Mouse (Mus musculus) right cerebral cortex, postnatal 10 days (tissue): ENCODE results near the gene Olfr692.

Experiments
- DNase-seq, 2 experiments: peaks; one replicate each; pipeline ENCODE4 v3.0.0; 2021; ENCODE audit warnings: low spot score in 2 of 2

Olfr692 gene

DNA sequence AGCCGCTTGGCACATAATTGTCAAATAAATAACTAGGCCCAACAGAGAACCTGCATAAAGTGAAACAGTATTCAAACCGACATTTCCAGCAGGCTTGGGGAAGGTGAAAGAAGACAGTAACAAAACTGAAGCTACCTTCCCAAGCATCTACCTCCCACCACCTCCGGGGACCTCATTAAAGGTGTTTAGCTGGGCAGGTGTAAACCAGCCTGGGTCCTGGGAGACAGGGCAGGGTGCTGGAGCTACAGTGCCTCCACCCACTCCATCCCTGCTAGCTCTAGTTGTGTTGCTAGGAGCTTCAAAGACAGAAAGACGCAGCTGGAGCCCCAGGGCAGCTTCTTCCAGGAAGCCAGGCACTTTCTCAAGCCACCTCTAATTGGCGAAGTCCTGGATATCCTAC is 36.2 kb downstream of the Olfr692 start, which contains the start of gene Cnga4:
Gene Cnga4 (plus strand): TSS at position 301 of the 400 bp plus-strand sequence.
- DNase-seq, result no peak

GRCm38 (mm10) chr7:105406322-105406721 is 38.3 kb downstream of the Olfr692 start:
- DNase-seq, result no peak

DNA sequence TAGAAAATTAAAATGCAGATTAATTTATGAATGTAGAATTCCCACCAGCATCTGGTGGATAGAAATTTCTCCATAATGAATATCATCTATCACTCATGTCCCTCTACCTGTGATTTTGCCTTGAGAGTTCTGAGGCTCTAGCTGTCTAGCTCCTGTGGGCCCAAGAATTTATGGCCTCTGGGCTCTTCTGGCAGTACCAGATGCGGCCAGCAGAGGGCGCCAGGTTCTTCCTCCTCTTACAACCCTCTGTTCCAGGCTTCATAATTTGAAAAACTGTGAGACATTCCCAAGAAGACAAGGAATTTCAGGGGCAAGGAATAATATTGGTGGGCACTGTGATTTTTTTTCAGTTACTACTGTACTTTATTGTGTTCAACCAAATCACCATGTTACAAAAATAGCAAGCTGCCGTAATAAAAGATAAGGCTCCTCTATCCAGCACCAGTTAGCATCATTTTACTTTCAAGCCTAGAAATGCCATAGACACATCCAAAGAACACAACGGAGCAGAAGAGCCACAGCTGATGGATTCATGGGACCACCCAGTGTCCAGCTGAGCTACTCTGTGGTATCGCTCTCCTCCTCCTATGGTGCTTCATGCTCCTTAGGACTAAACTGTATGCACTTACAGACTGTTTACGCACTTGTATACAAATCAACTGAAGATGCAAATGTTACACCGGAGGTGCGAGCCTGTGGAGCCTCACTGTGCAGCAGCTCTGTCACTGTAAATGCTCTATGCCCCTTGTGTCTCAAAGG is 44.0 kb downstream of the Olfr692 start:
- peak; percentile 81 to 87 for DNase-seq

DNA sequence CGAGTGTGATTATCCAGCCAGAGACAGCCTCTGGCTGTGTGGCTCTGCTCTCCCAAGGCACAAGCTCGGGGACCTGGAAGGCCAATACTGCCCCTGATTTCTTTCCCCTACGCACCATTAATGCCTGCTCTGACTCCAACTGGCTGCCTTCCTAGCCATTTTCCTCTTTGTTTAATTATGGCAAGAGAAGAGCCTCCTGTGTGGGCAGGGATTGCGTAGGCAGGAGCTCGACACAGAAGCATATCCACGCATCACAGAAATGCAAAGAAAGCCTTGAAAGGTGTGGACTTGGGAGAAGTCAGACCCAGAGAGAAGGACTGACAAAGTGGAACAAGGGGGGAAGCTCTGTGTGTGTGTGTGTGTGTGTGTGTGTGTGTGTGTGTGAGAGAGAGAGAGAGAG is 46.4 kb downstream of the Olfr692 start:
- peak; percentile 45 to 51 for DNase-seq

DNA sequence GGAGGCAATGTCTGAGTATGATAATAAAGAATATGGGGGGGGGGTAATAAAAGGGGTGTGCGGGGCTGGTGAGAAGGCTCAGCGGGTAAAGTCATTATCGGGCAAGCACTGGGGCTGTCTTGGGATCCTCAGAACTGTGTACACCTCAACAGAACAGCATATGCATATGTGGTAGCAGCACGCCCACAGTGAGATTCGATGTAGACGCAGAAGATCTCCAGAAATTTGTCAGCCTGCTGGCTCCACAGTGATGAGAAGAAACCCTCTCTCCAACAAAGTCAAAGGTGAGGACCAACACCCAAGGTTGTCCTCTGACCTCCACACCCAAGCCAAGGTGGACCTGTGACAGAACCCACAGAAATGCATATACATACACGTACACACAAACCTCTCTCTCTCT is 48.5 kb downstream of the Olfr692 start:
- no peak for DNase-seq

DNA sequence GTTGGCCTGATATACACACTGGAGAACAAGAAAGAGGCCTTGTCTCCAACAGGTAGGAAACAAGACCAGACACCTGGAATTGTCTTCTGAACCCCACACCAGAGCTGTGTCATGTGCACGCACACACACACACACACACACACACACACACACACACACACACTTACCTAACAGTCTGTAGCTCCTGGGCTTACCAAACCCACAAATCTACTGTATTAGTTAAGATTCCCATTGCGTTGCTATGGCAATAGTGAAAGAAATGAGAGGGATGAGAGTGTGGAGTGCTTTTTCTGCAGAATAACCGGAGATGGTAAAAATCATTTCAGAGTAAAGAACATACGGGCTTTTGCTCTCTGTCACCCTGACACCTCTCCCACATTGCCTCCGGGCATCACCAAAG is 50.1 kb downstream of the Olfr692 start:
- DNase-seq, result no peak
